Mouse (Mus musculus): ENCODE measurements at regions not wholly inside any gene's neighbourhood (a gene's known extent, or its start where the extent isn't known, plus 50 kb on each side); places are given as distances from the start of the nearest gene placed in this dataset.
A peak's percentile ranks its signal among the peaks of the same experiment; 100 is the strongest.
"Not testable (repeated sequence)": the region's sequence is repeated elsewhere in the genome, so short reads cannot be mapped to it uniquely, and the experiment has no call there.

DNA sequence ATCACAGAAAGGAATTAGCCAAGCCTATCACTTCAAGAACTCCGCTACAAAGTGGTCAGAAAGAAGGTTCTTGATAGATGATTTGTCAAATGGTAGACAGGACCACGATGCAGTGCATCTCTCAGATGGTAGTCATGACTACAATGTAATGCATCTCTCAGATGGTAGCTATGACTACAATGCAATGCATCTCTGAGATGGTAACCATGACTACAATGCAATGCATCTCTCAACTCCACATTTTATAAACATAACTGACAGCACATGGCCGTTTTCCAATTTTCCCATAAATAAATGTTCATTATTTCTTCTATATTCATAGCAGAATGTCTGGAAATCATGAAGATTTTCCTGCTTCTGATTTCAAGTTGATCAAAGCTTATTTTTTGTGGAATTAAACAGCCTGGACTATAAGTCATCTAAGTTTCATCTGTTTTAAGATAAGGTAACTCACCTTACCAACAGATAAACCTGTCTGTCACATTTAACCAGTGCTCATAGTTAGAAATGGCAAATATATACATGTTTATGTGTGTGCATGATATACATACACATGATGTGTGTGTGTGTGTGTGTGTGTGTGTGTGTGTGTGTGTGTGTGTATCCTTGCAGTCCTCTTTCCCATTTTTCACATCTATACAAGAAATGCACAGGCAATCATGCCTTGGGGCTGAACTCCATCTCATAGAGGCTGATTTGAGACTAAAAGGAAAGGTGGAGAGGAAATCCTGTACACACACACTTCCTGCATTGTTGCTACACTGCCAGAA is 122.4 kb downstream of the Phf3 start:
- intact Hi-C loops (cut with DNase I): no loop called here
- no peak for DNase-seq

DNA sequence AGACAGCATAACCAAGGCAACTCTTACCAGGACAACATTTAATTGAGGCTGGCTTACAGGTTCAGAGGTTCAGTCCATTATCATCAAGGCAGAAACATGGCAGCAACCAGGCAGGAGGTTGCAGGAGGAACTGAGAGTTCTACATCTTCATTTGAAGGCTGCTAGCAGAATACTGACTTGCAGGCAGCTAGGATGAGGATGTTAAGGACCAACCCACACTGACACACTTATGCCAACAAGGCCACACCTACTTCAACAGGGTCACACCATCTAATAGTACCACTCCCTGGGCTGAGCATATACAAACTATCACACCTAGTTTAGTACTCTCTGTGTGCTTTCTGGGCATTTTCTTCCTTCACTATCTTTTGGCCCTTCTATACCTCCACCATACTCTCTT is 131.8 kb downstream of the Phf3 start:
- DNase-seq: no peak
- intact Hi-C loops (cut with DNase I): no loop called here

DNA sequence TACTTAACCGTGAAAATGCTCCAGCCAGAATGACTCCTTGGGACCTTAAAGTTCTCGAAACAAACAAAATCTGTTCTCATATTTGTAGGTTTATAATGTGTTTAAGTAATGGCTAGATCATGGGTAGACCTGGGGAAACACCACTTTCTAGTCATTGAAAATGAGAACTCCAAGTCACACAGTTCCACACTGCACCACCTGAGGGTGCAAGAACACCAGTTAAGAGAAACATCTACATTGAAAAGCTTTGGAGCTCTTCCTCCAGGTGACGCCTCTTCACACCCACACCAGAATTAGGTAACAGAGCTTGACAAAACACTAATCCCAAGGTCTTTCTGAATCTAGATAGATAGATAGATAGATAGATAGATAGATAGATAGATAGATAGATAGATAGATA is 132.9 kb downstream of the Phf3 start:
- DNase-seq: peak in 1 of 2 experiments; percentile 27

DNA sequence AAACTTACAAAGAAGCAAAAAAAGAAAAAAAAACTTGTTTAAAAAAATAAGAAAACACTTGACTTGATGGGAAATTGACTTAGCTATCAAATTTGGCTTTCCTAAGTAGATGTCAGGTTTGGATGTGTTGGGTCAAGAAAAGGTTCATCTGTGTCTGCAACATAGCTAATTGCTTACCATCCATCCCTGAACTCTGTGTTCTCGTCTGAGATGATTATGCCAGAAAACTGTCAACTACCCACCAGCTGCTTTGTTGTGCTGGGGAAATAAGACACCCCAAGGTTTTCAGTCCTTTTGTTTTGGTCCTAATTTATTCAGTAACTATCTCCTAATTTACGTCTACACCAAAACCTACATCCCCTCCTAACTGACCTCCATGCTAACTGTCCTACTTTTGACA is 152.2 kb downstream of the Phf3 start:
- intact Hi-C loops (cut with DNase I): no loop called here
- no peak for DNase-seq

More for the DNA sequence above, 132.9 kb downstream of the Phf3 start:
- intact Hi-C loops (cut with DNase I): no loop called here

DNA sequence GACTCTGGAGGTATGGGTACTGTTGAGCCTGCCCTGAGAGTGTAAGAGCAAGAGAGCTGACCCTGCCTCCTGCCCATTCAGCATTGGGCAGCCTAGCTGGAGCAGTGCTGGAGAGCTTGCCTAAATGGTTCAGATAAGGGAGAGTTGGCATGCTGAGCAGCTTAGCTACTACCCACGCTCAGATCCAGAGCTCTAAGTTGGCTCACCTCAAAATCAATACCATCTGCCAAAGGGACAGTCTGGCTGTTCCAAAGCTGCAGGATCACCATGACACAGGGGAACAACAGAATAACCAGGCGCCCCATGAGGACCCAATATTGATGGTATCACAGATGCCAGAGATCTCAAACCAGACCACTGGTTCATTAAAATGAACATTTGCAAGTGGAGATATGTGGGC is 152.9 kb downstream of the Phf3 start:
- DNase-seq: no peak
- intact Hi-C loops (cut with DNase I): no loop called here

DNA sequence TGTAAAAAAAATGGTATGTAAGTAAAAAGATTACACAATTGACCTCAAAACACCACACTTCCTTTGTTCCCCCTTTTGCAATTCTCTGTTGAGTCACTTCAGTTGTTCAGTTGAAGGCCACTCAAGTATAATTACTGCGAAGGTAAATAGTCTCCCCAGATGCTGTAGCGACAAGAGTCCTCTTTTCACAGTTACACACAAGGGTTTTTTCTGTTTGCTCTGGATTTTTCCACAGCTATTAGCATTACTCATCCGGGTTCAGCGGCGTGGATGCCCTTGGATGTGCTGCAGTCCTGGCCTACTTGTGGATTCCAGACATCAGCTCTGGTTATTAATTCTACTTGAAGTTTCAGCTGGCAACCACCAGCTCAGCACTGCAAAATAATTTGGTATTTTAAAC is 155.1 kb downstream of the Phf3 start:
- intact Hi-C loops (cut with DNase I): no loop called here
- DNase-seq: no peak

DNA sequence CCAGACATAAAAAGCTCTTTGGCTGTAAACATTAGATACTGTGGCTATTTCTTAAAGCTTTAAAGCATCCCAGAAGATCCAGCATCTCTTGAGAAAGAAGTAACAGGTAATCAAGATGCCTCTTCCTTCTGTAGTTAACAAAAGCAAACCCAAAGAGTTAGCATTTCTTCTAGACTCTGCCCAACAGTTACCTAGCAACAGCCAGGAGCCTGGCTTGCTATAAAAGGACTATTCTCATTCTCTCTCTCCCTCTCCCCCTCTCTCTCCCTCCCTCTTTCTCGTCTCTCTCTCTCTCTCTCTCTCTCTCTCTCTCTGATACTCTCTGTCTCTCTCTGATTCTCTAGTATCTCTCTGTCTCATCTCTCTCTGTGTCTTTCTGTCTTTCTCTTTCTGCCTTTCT is 157.4 kb downstream of the Phf3 start:
- no peak for DNase-seq
- intact Hi-C loops (cut with DNase I): no loop called here

DNA sequence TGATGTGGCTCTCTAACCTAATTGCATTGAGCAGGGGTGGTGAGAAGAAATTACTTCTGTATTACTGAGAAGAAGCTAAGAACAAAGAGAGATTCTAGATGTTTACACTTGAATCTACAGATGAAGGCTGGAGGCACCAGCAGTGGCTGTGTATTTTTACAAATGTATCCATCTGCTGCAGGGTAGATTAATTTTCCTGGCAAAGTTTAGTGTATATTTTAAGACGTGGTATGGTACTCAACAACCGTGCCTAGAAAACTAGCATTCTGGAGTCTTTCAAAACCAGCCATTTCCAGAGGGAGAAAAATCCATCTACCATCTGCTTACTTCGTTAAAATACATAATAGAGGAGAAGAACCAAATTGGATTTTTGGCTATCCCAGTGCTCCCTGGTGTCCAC is 172.6 kb downstream of the Phf3 start:
- intact Hi-C loops (cut with DNase I): no loop called here
- no peak for DNase-seq

DNA sequence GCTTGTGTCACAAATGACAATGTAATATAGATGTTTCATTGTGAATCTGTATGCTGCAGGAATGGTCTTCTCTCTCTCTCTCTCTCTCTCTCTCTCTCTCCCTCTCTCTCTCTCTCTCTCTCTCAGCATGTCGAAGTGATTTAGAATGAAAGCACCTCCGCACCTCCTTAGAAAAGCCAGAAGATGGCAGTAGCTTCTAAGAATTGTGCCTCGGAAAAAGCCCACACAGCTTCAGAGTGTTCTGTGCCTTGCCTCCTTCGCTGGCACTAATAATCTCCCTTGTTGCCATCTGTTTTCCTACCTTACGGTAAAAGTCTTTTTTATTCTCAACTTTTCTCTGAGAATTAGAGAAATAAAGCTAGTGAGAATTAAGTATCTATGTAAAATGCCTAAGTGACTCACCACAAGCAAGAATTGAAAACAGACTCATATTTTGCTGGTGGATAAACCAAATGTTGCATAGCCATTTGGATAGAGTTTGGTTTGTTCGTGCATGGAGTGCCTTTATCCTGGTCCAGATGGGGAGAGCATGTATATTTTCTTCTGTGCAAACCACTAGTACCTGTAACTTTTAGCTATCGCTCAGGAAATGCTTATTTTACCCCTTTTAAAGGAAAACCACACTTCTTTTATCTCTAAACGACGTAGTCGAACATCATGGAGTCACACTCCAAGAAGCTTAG is 173.2 kb downstream of the Phf3 start:
- DNase-seq: no peak
- intact Hi-C loops (cut with DNase I): no loop called here

DNA sequence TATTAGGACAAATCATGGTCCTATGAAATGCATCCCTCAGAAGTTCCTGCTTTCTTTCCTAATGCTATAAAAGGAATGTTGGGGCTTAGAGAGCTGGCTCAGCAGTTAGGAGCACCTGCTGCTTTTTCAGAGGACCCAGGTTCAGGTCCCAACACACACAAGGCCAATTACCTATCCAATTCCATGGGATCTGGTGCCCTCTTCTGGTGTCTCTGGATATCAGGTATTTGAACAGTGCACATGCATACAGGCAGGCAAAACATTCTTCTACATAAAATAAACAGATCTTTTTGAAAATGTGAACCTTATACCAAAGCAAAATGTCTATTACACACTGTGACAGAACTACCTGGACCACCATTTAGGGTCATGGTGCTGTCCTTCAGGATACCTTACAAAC is 177.4 kb downstream of the Phf3 start:
- intact Hi-C loops (cut with DNase I): no loop called here
- no peak for DNase-seq

DNA sequence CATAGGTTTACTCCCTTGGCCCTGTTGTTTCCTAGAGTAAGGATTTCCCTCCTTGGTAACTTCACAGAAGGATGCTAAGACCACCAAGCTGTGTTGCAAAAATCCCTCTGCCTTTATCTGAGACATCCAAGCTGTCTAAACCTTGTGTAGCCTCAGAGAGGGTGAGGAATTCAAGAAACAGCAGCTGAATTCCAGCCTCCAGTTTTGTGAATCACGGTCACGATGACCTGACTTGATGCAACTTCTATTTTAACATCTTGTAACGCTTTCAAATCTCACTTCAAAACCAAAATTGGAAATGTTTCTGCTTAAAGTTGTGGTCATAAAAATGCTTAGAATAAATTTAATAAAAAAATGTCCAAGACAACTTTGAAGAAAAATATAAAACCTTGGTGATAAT is 188.4 kb downstream of the Phf3 start:
- intact Hi-C loops (cut with DNase I): no loop called here
- no peak for DNase-seq

DNA sequence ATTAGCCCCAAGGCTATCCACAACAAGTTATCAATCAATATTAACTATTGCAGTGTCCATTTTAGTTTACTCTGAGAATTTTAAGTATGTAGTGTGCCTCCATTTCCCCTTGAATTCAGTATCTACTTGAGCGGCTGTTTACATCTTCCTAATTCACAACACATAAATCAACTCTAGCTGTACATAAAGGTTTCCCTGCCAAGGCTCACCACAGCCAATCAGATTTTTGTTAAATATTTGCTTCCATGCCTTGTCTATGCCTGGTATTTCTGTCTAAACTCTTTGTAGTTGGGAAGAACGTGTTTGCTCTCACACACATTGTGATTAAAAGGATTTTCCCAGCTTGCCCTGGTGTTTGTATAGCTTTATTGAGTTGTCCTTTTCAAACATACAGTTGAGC is 189.8 kb downstream of the Phf3 start:
- intact Hi-C loops (cut with DNase I): no loop called here
- DNase-seq: no peak

DNA sequence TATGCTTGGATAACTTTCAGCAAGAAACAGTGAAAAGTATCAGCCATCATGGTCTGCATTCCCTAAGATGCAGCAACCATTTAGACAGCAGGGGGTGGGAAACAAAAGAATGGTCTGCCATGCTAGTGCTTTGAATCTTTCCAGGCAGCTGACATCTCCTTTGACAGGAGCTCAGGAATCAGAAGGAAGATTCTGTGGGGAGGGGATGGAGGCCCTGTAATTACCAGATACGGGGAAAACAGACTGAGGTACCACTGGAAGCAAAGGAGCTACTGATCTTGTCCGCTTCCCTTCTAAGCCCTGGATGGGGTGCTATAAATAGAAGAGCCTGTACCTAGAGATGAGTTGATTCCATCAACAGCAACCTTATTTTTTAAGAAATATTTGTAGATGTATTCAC is 233.9 kb downstream of the Phf3 start:
- intact Hi-C loops (cut with DNase I): no loop called here
- DNase-seq: no peak

DNA sequence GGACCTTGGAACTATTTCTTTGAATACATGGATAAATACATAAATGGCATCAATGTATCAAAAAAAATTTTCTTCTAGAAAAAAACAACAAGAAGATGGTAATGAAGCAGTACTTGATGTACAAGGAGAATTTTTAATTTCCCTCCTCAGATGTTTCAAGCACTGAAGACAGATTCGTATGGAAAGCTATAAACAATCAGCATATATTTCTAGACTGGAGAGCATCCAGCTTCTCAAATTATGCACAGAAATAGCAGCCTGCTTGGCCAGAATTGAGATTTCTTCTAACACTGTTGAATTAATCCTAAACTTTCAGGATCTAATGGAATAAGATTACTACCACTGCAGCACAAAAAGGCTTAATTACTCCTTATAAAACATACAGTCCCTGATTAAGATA is 241.0 kb downstream of the Phf3 start:
- intact Hi-C loops (cut with DNase I): no loop called here
- DNase-seq: no peak

DNA sequence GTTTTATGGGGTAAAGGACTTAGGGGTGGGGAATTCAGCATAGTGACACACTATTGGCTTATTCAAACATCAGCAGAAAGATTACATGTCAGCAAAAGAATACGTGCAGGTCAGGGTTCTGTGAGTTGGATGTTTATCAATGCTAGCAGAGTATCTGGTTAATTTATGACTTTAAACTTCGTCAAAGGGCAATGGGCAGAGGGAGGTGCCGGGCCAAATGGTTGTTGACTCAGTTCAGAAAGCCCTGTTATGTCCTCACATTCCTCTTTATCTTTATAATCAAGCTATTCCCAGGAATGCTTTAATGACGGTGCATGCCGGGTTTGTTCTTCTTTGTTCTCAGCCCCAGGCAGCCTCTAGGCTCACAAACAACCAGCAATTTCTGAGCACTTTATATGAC is 245.9 kb downstream of the Phf3 start:
- intact Hi-C loops (cut with DNase I); DNase-seq: not testable (repeated sequence)

DNA sequence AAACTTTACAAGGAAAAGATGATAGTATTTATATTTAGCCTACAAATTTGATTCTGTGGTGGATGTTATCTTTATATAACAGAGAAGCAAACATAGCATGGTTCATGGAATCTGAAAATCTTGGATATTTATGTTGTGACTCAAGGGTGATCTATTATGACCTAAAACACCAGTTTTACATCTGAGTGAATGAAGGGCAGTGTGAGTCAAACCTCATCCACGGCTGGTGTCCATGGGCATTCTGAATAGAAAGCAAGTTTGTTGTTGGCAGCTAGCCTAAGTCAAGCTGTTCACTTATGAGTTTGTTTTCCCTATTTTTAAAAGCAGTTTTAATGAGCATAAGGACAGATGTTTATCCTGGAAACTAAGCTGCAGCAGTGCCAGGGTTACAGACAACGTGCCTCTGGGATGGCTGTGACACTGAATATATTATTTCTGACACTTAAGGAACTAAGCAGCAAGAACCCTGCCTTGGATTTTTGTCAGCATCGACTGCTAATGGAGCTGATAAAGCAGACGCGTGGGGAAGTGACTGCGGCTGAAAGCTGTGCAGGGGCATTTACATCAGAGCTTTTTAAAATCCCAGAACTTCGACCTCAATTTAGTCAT is 278.5 kb downstream of the Phf3 start:
- intact Hi-C loops (cut with DNase I): no loop called here

DNA sequence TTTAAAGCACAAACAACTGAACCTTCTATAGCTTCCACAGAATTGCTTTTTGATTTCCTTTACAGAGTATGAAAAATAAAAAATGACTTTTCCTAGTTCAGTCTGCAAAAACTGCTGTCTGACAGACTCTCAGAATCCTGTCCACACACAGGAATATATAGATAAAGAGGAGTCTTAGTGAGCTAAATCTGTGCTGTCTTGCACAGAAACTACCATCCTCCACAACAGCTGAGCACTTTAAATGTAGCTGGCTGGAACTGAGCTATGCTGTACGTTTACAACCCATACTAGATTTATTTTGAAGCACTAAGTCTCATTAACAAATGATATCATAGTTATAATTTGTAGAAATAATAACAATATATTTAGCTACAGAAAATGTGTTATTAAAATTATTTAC is 279.7 kb downstream of the Phf3 start:
- DNase-seq: no peak

More for the DNA sequence above, 278.5 kb downstream of the Phf3 start:
- no peak for DNase-seq

DNA sequence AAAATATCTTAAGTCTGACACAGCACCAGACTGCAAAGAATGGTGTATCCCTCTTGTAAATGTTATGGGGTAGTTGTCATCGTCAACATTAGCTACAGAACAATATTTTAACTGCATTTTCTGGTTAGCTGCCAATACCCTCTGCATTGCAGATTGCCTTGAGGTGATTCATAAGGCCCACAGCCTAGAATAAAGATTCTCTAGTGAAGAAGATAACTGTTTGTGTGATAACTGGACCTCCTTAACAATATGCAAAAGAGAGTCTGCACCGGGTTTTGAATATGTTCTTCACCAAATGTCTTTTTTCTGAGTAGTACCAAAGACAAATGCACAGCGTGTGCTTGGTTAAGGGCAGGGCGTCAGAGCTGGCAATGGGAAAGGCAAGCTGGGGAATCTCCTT is 283.0 kb downstream of the Phf3 start:
- intact Hi-C loops (cut with DNase I): no loop called here

More for the DNA sequence above, 279.7 kb downstream of the Phf3 start:
- intact Hi-C loops (cut with DNase I): no loop called here

DNA sequence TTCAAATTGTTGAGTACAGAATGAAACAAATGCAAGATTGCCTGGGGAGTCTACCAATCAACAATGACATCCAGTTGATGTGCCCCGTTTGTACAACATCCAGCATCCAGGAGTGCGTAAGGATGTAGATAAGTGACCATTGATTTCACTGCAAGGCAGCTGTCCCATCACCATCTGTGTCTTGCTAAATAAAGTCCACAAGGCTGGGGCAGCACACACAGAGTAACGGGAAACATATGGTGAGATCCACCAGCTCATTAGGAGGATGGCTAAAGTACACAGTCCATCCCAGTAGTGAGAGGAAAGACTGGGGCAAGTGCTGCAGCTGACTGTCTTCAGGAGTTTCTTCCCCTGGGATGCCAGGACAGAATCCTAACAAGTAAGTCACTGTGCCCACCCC is 284.8 kb downstream of the Phf3 start:
- intact Hi-C loops (cut with DNase I): no loop called here
- DNase-seq: no peak

More for the DNA sequence above, 283.0 kb downstream of the Phf3 start:
- DNase-seq: no peak

DNA sequence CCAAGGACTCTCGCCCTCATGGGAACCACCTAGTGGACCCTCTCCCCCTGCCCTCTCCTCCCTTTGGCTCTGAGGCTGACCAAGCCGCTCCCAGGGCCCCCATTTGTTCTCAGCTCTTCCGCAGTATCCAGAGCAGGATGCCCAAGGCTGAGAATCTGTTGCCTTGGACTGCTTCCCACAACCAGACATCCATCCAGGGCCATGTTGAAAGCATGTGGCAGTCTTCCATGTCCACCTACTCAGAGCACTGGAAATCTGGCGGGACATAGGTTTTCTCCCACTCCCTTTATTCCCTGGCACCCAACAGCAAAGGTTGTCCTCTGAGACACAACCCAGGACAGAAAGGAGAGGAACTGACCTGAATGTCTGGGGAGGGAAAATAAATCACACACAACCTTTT is 285.4 kb downstream of the Phf3 start:
- intact Hi-C loops (cut with DNase I): no loop called here
- no peak for DNase-seq

DNA sequence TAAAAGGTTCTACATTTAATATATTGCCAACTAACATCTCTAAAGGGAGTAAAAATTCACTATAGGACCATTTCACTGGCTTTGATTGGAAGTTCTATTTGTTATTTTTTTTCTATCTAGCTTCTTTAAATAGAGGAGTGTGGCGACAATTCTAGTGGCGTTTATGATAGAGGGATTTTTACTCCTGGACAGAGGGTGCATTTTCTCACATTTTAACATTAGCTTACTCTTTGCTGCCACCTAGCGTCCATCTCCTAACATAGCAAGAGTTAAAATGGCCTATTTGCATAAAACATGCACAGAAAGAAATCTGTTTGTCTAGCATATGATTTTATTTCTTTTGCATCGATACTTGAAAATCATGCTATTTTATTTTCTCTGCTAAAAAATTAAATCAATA is 288.9 kb downstream of the Phf3 start:
- peak in 1 of 2 experiments; percentile 39 for DNase-seq
- intact Hi-C loops (cut with DNase I): no loop called here

DNA sequence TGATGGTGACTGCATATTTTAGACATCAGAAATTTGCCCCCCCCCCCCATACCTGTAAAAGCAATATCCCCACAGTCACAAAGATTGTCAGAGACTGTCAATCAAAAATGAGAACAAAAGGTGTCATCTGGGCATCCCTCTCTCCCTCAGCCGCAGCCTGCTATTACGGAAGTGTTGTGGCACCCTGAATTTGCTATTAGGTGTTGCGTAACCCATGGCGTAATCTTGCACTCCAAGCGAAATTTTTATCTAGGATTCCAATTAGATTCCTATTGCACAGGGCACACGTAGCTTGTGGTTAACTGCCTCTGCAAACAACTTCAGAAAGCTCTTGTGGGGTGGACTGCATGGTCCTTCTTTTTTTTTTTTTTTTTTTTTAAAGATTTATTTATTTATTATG is 289.9 kb downstream of the Phf3 start:
- DNase-seq: no peak
- intact Hi-C loops (cut with DNase I): no loop called here
